Mouse (Mus musculus) induced T-regulatory cell, adult 2 months (primary cell): ENCODE measurements around the gene Cebpzos.

Experiments
- DNase-seq: peaks from one replicate; pipeline ENCODE4 v3.0.0-alpha.2; 2012; ENCODE audit warnings: low read depth

Gene Cebpzos

GRCm38 (mm10) chr17:78916369-78916813 is at the start of gene Cebpzos:
Gene Cebpzos (plus strand): TSS chr17:78916500.
- peak; percentile 95 for DNase-seq

DNA sequence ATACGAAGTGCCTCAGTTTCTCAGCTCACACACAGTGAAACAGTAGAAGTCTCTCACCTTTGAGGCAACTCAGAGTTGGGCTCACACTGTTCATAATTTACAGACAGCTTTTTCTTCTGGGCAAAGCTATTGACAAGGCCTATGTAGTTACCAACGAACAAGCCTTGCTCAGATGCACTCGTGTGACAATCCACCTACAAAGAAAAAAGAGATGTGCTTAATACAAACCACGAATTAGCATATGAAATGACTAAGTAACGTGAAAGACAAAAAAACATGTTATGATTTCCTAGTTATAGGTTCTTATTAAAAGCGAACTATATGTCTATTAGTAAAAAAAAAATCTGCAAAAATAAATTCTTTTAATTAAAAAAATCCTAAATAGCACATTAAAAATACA is 42.4 kb upstream of the Cebpzos start:
- DNase-seq: peak; percentile 29

DNA sequence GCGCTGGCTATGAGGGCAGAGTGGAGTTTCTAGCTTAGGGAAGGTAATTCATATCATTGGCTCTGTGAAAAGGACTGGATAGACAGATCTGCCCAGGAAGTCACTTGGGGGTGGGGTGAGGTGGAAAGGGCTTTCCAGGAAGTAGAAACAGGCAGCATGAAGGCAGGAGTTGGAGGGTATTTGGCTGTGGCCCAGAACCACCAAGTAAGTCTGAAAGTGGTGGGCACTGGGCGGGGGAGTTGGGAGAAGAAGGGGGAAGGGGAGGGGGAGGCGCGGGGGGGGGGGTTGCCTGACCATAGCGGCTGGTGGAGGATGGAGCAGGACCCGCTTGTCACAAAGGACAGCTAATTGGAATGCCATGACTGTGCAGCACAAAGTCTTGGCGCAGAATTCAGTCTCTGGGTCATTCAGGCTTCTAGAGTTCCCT is 34.4 kb upstream of the Cebpzos start:
- peak; percentile 62 for DNase-seq

DNA sequence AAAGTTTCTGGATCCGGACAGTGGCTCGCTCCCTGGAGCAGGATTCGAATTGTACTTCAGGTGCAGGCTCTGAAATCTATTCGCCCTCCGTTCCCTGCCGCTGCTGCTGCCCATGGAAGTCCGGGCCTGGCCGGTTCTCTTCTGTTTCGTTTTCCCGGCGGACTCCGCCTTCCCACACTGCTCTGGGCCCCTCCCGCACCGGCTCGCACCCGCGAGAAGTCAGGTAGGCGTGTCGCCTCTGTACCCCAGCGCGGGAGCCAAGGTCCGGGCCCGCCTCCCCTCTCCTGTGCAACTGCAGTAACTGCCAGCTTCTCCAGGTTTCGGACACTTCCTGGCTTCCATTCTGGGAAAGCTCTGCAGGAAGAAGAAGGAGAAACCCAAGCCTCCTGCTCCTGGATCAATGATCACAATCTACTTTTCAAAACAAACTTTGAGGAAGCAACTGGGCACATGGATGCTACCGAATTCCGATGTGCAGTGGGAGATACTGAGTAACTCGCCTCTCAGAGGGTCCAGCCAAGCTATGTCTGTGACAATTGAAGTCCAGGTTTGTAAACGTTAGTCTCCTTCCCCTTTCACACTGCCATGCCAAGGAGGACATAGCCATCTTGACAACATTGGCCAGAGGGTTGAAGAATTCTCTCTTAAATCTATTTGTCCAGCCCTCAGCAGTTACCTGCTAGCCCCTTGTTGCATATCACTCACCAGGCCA is 33.7 kb upstream of the Cebpzos start, which contains the start of gene Eif2ak2:
Gene Eif2ak2 (minus strand): TSS at position 173 of the 712 bp plus-strand sequence.
- peak; percentile 77 for DNase-seq

- no peak for DNase-seq
Observed at GRCm38 (mm10) chr17:78883291-78883690, 33.0 kb upstream of the Cebpzos start.

DNA sequence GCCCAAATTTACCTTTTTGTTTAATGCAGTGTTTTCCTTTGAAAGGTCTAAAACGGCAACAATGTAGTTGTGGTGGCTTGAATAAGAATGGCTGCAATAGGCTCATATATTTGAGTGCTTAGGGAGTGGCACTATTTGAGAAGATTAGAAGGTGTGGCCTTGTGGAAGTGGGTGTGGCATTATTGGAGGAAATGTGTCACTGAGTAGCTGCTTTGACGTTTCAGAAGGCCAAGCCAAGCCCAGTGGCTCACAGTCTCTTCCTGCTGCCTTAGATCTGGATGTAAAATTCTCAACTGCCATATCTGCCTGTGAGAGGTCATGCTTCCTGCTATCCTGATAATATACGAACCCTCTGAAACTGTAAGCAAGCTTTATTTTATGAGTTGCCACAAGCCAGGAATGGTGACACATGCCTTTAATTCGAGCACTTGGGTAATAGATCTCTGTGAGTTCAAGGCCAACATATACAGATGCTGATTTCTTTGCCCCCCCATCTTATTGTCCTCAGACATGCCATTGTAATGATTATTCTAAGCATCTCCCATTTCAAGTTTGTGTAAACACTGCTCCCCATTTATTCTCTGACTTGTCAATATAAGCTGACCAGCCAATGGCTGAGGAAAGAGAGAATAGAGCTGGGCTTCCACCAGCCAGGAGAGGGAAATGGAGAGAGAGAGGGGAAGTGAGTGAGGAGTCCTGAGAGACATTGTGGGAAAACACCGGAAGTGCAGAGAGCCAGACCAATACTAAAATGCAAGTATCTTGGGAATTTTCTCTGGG is 30.8 kb upstream of the Cebpzos start:
- DNase-seq: no peak

DNA sequence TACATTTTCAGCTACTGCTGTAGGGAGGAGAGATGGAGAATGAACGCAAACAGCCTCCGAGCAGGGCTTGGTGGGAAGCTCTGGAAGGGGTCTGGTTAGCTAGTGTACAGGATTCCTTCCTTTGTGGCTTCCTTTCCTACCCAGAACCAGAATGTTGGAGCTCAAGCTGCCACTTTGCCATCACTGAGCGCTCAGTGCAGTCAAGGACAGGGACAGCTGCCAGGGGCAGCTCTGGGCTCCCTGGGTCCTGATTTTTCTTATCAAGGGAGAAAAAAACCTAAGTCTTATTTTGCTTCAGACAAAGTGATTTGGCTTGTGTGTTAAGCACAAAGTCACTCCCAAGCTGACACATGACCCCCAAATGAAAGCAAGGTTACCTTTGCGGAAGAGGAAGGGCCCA is 27.7 kb upstream of the Cebpzos start:
- no peak for DNase-seq

- DNase-seq: no peak
Observed at GRCm38 (mm10) chr17:78889184-78889583, 27.1 kb upstream of the Cebpzos start.

- no peak for DNase-seq
Observed at GRCm38 (mm10) chr17:78891020-78891419, 25.3 kb upstream of the Cebpzos start.

DNA sequence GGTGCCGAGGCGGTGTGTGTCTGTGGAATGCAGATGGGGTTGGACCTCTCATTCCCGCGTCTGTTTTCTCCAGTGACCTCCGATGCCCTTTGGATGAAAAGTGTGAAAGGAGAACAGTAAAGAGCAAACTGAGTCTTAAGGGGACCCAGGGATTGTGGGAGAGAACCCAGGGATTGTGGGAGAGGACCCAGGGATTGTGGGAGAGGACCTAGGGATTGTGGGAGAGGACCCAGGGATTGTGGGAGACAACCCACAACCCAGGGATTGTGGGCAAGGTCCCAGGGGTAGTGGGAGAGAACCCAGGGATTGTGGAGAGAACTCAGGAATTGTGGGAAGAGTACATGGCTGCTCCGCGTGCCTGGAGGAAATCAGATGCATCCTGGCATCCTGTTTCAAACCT is 21.3 kb upstream of the Cebpzos start:
- no peak for DNase-seq

GRCm38 (mm10) chr17:78895394-78895793 is 20.9 kb upstream of the Cebpzos start:
- peak; percentile 39 for DNase-seq

DNA sequence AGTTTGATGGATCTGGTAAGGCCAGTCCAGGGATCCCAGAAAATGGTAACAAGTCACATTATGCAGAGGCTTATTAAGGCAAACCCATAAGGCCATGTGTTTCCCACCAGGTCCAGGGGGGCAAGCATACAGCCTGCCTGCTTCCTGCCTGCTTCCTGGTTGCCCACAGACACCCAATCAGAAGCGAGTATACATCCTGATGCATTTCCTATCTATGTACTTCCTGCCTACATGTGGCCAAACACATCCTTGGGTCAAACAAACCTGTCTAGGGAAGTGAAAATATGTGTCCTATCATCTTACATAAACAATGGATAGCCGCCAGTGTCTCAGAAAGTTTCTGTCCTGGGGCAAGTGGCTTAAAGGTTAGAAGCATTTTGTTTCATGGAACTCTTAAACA is 13.1 kb upstream of the Cebpzos start:
- DNase-seq: no peak

DNA sequence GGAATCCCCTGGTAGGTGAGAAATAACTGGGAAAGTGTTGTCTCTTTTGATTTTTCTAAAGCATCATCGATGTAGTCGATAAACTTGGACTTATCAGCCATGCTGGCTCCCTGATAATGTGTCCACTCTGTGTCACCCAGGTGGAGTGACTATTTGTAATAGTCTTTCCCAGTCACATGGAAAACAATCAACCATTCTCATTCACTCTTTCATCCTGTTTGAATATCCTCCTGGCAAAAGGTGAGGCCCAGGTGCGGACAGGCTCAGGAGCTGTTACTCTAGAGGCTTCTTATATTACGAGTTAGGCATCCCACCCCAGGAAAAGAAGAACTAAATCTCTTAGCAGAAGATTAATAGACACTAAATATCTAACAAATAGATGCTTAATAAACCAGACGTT is 9.4 kb upstream of the Cebpzos start, which contains the start of gene Sult6b1:
Gene Sult6b1 (minus strand): TSS at position 101 of the 400 bp plus-strand sequence.
- no peak for DNase-seq

DNA sequence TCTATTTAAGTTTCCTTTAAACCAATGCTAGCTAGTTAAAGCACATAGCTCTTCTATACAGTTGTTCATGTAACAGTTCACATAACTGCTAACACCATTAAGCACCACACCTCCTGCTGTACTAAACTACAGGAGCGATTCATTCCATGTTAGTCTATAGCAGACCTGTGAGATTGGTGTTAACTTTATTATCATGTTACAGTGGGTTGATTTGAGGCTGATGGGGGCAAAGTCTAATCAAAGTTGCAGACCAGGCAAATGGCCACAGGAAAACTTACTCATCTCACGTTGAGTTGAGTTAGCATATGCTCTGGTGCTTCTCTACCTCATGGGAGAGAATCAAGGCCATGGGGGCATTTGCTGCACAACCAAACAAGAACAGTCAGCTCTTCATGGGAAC is 6.9 kb upstream of the Cebpzos start:
- no peak for DNase-seq

DNA sequence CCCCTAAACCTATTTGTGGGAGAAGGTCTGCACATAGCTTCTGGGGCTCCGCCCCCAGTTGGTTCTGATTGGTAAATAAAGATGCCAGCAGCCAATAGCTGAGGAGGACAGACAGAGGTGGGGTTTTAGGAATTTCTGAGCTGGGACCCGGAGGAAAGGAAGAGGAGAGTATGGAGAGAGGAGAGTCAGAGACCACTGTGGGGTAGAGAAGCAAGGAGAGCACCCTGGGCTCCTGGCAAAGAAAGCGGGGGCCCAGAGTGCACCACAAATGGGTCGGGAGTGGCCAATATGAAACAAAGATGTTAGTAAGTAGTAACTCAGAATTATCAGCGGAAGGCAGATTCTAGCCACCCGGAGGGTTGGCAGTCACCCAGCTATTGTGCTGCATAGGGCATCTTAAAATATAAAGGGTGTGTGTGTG is 3.4 kb upstream of the Cebpzos start:
- DNase-seq: peak; percentile 34

GRCm38 (mm10) chr17:78913921-78914320 is 2.4 kb upstream of the Cebpzos start:
- DNase-seq: no peak

- DNase-seq: peak; percentile 53
Observed at GRCm38 (mm10) chr17:78915772-78916171, 528 bp upstream of the Cebpzos start.

DNA sequence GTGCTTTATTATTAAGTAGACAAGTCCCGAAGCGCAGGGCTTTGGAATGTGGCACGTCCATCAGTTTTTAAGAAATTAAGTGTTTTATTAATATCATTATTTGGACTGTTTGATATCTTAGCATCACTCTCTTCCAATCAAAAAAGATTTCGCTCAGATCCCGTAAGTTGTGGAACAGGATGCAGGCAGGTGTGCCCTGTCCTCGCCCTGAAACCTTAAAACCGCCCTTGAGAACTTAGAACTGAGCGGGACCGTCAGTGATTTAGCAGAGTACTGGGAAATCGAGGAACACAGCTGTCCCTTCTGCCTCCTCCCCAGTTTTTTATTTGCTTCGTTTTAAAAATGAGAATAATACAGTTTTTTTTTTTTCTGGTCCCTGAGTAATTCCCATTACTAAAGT is 599 bp downstream of the Cebpzos start:
- DNase-seq: no peak

DNA sequence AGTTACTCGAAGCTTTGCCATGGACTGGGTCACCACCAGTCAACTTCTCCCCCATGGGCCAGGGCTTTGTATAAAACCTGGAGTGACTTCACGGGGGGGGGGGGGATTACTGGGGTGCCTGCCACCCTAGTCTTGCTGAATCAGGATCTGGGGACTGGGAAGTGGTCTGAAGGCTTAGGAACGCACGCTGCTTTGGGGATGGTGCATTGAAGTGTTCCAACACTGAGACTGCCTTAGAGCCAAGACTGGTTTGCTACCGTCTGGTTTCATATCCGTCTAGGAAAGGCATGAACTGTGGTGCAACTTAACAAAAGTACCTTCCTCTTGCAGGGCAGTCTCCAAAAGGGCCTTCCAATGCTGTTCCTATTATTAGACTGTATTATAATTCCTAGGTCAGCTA is 1.4 kb downstream of the Cebpzos start:
- DNase-seq: no peak

- no peak for DNase-seq
Observed at GRCm38 (mm10) chr17:78935857-78936256, 19.6 kb downstream of the Cebpzos start.

- peak; percentile 100 for DNase-seq
Observed at GRCm38 (mm10) chr17:78936466-78937228, 20.3 kb downstream of the Cebpzos start, which contains the start of the genes Cebpz and Ndufaf7. Gene Cebpz (minus strand): TSS chr17:78937066. Gene Ndufaf7 (plus strand): TSS chr17:78937136.

GRCm38 (mm10) chr17:78937229-78937853 is 21.0 kb downstream of the Cebpzos start:
- DNase-seq: no peak
